Mouse (Mus musculus): ENCODE results near the gene Cdh4.

The Cdh4 gene

DNA sequence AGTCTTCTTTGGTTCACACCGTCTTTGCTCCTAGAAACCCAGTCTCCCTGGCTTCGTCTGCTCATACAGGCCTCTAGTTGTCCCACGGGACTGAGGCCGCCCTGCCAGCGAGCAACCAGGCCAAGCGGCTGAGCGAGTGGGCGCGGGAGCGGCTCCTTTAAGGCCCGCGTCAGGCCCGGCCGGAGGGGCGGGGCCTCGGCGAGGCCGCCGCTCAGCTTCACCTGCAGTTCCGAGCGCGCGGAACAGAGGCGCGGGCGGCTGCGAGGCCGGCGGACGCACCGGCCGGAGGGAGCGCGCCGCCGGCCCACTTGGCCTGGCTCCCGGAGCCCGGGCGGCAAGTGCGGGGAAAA, at the start of gene Cdh4:
Gene Cdh4, plus strand, starts transcription at position 241 of the 350 bp plus-strand sequence.
- peak; percentile 75 to 78 for DNase-seq (ENCODE audit: low spot score in 2 of 2)

DNA sequence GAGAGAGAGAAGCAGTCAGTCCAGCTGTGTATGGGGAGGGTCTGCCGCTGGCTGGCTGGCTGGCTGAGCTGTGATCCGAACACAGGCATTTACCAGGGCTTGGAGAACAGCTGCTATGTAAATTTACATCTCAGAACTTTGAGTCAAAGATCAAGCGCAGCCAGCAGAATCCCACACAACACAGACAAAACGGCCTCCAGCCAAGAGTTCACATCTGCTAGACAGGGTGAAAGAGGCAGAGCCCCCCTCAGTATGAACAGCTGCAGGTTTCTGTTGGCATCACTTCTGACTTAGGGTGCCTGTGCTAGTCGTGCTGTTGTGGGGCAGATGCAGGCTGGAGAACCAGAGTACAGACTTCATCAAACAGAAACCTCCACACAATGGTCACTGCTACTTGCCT, 46.8 kb upstream of the Cdh4 start:
- no peak for DNase-seq (ENCODE audit: low spot score in 2 of 2)

GRCm38 (mm10) chr2:179399645-179400249, 42.5 kb upstream of the Cdh4 start:
- peak; percentile 66 to 70 for DNase-seq (ENCODE audit: low spot score in 2 of 2)

DNA sequence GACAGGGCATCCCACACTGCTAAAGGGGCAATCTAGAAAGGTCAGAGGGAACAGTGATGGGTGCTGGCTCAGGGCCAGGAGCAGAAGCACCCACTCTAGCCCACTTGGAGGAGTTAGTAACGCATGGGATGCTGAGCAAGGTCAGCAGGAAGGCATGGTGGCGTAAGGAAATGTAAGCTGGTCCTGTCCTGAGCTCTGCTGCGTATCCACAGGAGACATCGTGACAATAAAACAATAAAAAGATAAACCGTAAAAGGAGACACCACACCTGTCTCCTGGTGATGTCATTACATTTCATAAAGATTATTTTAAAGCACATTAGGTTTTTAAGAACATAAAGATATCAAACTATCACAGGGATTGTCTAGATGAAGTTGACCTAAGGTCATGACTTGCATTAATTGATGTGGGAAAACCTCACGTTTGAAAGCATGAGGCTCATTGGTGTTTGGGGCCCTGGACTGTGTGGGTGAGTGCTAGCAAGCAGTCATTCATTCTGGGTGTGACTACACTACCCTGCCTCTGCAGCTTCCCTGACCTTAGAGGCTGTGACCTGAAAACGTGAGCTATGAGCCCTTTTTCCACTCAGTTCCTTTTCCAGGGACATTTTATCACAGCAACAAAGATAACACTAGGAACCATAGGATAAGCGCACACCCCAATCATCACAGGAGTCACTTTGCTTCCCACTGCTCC, 31.2 kb upstream of the Cdh4 start:
- DNase-seq (ENCODE audit: low spot score in 2 of 2): no peak

GRCm38 (mm10) chr2:179412966-179413365, 29.3 kb upstream of the Cdh4 start:
- no peak for DNase-seq (ENCODE audit: low spot score in 2 of 2)

GRCm38 (mm10) chr2:179414253-179414652, 28.0 kb upstream of the Cdh4 start:
- DNase-seq (ENCODE audit: low spot score in 2 of 2): no peak

DNA sequence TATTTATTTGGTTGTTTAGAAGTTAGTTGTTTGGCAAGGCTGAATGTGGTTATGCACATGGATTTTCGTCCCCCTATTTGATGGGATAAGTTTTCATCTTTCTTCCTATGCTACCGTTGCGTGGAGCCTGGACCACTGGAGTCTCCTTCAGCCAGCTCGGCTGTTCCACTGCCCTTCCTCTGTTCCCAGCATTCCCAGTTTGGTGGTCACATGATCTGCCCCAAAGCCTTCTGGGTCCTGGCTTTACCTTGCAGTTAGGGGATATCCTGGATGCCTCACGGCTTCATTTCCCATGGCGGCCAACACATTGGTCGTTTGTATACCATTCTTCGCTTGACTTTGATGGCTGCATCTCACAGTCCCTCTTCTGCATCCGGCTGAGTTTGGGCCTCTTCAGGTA, 27.5 kb upstream of the Cdh4 start:
- DNase-seq (ENCODE audit: low spot score in 2 of 2): no peak

- no peak for DNase-seq (ENCODE audit: low spot score in 2 of 2)
These were observed 26.3 kb upstream of the Cdh4 start for GRCm38 (mm10) chr2:179415892-179416403.

- peak in 1 of 2 experiments; percentile 41 for DNase-seq (ENCODE audit: low spot score in 2 of 2)
These were observed 25.5 kb upstream of the Cdh4 start for GRCm38 (mm10) chr2:179416587-179417227.

- no peak for DNase-seq (ENCODE audit: low spot score in 2 of 2)
These were observed 16.6 kb upstream of the Cdh4 start for GRCm38 (mm10) chr2:179425602-179426001.

DNA sequence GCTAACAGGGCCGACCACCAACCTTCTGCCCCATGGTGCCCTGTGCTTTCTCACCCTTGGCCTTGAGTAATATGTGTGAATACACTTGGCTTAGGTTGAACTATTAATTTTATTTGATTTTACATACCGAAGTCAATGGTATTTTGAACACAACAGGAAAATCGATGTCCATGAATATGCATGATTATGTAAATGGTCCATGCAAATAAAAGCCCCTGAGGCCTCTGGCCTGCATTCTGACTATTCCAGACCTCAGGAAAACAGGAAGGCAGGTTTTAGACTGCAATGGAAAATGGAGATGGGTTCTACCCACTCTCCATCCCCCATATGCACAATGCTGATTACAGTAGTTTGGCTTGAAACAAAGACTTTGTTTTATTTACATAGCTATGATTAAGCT, 13.3 kb upstream of the Cdh4 start:
- DNase-seq (ENCODE audit: low spot score in 2 of 2): no peak

GRCm38 (mm10) chr2:179440161-179440560, 2.1 kb upstream of the Cdh4 start:
- peak; percentile 64 to 69 for DNase-seq (ENCODE audit: low spot score in 2 of 2)

DNA sequence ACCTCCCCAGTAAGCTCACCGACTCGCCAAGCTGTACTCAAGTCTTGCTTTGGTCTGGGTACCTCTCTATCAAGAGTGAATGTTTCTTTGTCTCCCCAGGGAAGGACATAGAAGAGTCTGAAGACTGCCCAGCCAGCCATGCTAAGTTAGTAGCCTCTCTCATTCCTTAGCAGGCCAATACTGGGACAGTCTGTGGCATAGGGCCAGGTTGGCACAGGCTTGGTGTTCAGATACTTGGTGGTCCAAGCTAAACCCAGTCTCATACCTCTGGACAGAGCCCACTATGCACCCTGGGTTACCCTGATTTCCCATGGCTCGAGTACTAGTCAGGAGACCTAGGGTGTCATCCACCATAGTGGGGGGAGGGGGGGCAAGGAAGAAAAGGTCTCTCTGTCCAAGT, 1.1 kb upstream of the Cdh4 start:
- DNase-seq (ENCODE audit: low spot score in 2 of 2): peak; percentile 37 to 48

DNA sequence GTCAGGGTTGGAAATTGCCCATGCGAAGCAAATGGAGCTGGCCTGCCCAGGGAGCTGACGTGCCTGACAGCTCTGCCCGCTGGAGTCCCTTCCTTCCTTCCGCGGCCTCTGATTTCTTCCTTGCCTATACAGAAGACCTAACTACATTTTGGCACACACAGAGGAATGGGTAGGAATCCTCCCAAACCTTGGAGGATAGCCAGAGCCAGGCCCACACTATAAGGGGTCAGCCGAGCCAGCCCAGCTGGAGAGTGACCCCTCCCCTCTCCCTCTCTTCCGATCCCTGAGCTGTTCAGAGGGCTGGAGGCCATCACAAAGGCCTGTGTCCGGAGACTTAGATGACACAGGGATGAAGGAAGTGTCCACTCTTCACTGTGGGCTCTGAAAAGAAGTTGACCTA, 514 bp upstream of the Cdh4 start:
- DNase-seq (ENCODE audit: low spot score in 2 of 2): peak in 1 of 2 experiments; percentile 34

DNA sequence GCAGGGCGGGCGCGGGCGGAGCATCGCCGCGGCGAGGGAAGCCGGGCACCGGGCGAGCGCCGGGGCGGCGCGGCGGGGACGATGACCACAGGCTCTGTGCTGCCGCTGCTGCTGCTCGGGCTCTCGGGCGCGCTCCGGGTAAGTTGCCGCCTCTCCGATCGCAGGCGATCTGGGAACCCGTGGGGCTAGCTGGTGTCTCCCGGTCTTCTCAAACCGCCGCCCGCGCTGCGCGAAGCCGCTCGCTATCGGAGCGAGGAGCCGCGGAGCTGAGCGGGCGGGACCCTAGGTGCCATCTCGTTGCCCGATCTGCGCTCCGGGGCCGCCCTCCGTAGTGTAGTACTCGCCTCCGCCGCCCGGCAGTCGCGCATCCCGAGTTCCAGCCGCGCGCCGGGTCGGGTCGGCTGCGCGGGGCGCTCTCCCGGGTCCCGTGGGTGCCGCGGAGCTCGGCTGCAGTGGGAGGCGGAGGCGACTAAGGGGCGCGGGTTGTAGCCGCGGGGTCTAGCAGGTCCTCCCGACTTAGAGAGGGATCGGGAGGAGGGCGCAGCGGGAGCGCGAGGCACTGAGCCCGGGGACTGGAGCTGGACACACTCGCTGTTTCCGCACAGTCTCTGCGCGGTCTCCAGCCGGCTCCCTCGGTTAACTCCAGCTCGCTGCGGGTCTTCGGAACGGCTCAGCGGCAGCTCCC, 452 bp downstream of the Cdh4 start:
- peak; percentile 59 to 62 for DNase-seq (ENCODE audit: low spot score in 2 of 2)

DNA sequence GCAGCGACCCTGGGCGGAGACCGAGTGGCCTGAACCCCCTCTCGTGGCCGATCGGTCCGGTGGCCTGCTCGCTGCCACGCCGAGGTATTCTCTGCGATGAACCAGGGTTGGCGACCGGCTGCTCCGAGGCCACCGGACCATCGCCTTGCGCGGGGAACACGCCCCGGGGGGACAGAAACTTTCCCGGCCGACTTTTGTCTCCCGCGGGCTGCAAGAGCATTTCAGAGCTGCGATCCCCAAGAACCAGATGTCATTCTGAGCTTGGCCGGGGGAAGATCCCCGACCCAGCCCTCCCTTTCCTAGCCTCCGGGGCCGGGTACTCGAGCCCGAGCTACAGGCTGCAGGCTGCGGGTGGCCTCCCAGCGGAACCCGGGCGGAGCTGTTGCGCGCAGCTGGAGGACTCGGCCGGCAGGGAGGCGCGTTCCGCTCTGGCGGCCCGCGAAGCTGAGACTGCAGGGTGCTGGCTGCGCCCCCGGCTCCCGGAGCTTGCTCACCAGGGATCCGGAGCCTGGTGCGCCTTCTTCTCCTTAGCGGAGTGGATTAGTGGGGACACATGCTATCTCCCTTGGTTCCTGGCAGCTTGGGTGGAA, 1.1 kb downstream of the Cdh4 start:
- peak; percentile 53 to 65 for DNase-seq (ENCODE audit: low spot score in 2 of 2)

DNA sequence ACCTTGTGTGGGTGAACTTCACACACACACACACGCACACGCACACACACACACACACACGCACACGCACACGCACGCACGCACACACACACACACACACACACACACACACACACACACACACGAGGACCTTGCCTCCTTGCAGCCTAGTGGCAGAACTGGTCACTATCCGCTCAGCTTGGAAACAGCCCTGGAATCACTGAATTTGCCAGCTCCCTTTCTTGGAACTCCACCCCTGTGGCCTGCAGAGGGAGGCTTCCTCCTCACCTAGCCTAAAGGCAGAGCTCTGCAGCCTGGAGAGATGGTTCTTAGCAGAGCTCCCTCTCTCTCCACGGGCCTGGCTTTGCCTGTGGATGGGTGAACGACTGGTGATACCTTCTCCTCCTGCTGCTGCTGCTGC, 1.7 kb downstream of the Cdh4 start:
- DNase-seq (ENCODE audit: low spot score in 2 of 2): no peak

- DNase-seq (ENCODE audit: low spot score in 2 of 2): no peak
These were observed 6.0 kb downstream of the Cdh4 start for GRCm38 (mm10) chr2:179448256-179448655.

- DNase-seq (ENCODE audit: low spot score in 2 of 2): no peak
These were observed 6.8 kb downstream of the Cdh4 start for GRCm38 (mm10) chr2:179449018-179449417.

- no peak for DNase-seq (ENCODE audit: low spot score in 2 of 2)
These were observed 17.0 kb downstream of the Cdh4 start for GRCm38 (mm10) chr2:179459196-179459595.

DNA sequence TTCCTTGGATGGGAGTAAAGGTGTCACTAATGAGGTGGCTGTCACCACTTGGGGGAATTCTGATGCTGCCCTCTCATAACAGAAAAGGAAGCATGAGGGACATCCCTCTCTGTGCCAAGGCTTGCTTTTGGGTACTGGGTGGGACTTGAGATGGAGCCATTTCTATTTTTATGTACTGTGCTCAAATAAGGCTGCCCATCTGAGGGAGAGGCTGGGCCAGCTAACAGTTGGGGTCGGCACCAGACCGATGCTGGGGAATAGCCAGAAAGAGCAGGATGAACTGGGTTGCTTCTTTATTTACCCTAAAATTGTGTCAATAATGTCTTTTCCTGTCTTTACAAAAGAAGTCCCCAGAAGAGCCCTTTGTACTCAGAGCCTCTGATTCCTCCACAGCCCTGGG, 17.4 kb downstream of the Cdh4 start:
- no peak for DNase-seq (ENCODE audit: low spot score in 2 of 2)

GRCm38 (mm10) chr2:179463514-179463913, 21.3 kb downstream of the Cdh4 start:
- DNase-seq (ENCODE audit: low spot score in 2 of 2): no peak

All from right cerebral cortex, postnatal 10 days (tissue).